Mouse (Mus musculus): ENCODE measurements around the gene Pogz.
"Not testable (repeated sequence)": the region's sequence is repeated elsewhere in the genome, so short reads cannot be mapped to it uniquely, and the experiment has no call there.

Pogz gene

DNA sequence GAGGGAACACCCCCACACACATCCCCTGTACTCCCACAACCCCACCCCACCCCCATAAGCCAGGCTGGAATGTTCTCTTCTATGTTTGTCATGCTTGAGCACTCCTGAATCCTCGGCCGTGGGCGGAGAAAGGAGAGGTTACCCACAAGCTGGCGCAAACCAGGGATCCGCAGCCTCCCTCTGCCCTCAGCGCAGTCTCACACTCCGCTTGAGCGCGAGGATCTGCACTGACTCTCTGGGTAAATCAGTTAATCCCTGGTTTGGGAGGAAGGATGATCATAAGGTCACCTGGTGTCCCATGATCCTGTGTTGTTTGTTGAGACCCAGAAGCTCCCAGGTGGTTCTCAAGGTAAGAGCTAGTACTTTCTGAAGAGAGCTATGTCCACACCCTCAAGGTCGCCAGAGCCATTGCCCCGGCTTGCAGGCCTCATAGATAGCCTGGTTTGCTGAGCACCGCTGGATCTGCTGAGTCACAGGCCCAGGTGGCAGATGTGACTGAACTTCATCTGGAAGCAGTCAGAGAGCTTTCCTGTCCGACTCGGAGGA, 80.5 kb downstream of the Pogz start:
- no peak for DNase-seq

- no peak for DNase-seq
Observed at GRCm38 (mm10) chr3:94918845-94919244, 81.5 kb downstream of the Pogz start.

- DNase-seq = no peak
Observed at GRCm38 (mm10) chr3:94921104-94921503, 83.7 kb downstream of the Pogz start.

- no peak for DNase-seq
Observed at GRCm38 (mm10) chr3:94922333-94922732, 85.0 kb downstream of the Pogz start.

DNA sequence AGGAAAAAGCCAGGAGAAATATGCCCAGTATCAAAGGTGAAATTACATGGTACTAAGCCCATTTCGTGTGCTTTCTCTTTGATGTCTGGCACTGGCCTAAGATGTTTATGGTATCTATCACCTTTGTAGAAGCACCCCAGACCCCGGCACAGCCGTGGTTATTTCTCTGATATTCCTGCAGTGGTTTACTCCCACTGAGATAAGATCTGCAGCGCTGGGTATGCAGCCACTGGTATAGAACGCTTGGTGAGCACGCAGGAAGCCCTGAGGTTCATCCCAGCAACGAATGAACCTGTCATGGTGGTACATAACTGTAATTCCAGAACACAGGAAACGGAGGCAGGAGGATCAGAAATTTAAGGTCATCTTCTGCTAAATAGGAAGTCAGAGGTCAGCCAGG, 87.3 kb downstream of the Pogz start:
- DNase-seq = no peak

- not testable (repeated sequence) for DNase-seq
Observed at GRCm38 (mm10) chr3:94926301-94926736, 89.0 kb downstream of the Pogz start.

- not testable (repeated sequence) for DNase-seq
Observed at GRCm38 (mm10) chr3:94928979-94929378, 91.6 kb downstream of the Pogz start.

GRCm38 (mm10) chr3:94930386-94931266, 93.3 kb downstream of the Pogz start:
- not testable (repeated sequence) for DNase-seq

- DNase-seq = not testable (repeated sequence)
Observed at GRCm38 (mm10) chr3:94931427-94932082, 94.2 kb downstream of the Pogz start.

Measured in cerebellum, adult 9-10 months (tissue).